Mouse (Mus musculus) c-Kit-positive CD71-positive TER-119-negative erythroid progenitor cells, embryonic 14.5 days (primary cell): ENCODE results near the gene Banf2.

Experiments
- DNase-seq: peaks from one replicate; pipeline ENCODE4 v3.0.0-alpha.2; 2013; ENCODE audit warnings: low read depth

The Banf2 gene

DNA sequence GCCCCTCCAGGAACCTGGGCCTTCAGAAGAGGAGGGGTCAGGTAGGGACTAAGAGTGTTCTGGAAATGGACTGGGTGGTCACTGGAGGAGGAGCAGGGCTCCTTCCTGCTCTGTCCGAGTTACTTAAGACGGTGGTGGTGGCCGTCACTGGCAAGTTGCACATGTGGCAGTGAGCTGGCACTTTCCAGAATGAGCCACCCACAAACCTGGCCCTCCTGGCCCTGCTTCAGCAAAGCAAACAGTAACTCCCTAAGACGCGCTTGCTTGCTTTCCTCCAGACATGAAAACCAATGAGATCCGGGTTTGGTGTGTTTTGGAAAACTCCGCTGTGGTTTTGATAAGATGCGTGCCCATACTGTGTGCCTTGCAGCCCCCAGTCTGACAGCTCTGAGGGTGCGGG lies 7.5 kb upstream of the Banf2 start:
- DNase-seq, result no peak

DNA sequence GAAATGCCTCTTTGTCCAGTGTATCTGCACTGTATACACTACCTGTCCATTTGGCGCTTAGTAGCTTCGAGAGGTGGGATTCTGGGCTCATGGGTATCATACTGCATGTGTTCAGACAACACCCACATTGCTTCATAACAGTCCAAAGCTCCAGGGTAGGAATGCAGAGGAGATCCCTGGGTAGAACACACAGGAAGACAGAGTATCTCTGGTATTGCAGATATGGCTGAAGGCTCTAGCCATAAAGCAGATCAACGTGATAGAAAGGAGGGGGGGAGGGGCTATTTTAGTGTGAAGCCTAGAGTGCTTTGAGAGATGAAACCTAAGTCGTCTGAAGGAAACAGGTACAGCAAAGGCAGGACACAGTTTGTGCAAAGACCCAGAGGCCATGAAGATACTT lies 6.4 kb upstream of the Banf2 start:
- no peak for DNase-seq

DNA sequence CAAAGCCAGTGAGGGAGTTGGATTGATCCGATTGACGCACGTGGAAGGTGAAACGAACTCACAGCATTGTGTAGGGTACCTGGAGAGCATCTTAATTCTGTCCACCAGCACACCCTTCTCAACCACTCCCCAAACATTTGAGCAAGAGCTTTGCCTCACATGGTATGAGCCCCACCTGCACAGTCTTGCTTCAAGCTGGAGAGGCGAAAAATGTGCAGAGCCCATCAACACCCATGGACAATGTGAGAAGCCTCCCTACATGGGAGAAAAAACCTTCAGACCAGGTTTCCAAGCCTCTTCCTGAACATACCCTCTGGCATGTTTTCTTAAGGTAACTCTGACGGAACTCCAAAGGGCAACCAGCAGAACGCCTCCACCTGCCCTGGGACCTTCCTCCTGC lies 2.1 kb upstream of the Banf2 start:
- DNase-seq, result no peak

DNA sequence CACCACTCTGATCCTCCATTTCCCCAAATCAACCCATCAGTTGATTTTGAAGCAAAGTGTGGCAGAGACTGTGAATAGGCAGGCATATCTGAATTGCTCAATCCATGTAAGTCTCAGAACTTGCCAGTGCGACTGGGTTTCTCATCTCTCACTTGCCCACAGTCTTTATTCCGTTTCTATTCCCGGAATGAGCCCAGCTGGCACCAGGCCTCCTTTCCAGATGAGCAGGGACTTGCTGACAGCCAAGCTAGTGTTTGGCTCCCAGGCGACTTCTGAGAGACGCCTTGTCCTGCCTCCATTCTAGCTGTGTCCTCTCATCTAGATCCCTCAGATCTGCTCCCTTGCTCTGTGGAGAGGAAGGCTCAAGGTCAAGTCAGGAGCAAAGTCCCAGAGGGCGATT lies 11.9 kb downstream of the Banf2 start:
- no peak for DNase-seq

DNA sequence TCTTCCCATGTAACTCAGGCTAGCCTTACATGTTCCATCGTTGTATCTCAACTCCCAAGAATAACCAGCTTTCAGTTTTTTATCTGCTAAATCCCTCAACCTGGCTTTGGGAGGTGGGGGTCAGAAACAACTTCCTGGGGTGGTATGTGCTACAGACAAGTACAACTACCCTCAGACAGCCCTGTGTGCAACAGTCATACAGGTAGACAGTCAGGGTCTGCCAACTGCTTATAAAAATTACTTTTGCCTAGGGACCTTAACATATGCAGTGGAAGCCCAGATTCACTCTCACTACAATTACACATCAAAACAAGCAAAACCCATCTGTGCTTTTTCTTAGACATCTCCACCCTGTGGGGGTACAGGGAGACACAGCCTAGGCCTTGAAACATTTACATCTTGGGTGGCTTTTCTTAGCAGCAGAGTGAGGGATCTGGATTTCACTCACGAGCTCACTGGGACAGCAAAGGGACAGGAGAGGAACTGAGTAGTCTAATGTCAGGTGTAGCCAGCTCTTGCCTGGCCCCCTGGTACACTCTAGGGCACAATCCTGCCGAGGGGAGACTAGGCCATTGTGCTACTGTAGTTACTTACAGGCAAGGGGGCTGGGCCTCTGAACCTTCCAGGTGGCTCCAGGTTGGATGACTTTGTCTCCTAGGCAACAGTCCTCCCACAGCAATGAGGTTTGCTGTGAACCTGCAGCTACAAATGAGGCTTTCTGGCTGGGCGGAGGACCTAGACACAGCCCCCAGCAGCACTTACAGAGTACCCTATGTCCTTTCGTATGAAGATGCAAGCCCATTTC lies 13.1 kb downstream of the Banf2 start:
- no peak for DNase-seq

DNA sequence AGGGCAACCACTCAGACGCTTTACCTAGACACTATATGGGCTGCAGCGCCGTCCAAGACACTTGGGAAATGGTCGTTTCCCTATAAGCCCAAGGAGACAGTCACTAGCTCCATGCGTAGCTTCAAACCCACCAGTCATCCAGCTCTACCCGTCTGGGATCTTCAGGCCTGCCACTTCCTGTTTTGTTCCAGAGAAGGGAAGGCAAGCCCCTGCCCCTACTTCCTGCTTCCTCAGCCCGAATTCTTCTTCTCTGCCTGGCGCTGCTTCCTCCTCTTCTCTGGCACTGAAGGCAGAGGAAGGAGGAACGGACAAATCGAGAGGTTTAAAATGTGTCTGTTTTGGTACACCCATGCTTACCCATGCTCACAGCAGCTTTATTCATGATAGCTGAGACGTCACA lies 14.1 kb downstream of the Banf2 start:
- no peak for DNase-seq

DNA sequence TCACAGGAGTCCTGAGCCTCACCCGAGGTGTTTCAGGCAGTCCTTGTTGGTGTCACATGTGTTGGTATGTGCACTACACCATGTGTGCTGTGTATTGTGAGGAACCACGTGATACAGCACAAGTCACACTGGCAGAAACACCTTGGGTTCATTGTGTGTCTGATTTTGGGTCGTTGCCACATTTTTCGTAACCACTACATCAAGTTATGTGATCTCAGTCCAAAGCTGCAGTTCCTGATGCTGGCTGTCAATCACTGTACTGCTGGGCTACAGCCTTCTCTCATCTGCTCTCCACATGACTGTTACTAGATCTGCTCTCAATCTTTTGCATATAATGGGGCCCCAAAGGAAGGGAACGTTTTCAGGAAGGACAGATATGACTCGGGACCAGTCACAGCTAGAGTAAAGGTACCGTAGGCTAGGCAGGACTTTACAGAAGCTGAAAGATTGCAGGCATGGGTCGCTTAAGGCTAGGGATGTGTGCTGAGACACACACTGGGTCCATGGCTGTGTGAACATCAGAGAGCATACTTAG lies 17.4 kb downstream of the Banf2 start:
- no peak for DNase-seq

DNA sequence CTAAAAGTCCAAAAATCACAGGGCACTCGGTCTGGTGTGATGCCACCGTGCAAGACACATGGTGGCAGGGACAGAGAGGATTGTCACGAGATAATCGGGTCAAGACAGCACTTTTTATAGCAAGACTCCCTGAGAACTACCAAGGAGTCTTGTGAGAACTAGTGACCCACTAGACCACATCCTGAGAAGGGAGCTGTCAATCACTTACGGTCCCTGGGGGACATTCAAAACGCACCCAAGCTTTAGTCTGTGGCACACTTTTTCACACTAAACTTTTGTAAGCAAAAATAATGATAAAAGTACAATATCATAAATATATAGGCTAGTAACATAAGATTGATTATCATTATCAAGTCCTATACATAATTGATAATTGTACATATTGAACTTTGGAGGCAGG lies 18.0 kb downstream of the Banf2 start:
- DNase-seq, result no peak

DNA sequence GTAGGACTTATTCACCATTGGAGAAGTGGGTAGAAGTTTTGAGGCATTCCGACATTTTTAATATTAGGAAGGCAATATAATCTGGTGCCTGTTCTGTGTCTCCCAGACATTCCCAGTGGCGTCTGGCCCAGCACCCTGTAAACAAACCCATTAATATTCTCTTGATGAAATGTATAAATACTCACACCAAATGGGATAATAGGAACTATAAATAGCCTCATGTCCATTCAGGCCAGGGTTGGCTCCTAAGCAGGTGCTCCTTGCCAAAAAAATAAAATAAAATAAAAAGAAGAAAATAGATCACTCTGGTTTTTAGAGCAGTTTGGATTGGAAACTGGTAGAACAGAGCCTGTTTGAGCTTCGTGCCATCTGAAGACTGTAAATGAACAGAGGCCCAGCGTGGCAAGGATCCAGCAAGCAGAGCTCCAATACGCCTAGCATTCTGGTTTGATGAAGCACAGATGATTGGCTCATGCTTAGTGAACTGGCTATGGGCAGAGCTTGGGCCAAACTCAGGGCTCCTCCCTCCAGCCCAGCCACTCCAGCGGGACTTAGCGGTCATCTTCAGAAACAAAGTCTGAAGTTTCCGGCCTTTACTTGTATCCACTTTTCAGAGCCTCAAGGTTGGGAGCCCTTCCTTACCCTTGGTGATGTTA lies 19.7 kb downstream of the Banf2 start:
- no peak for DNase-seq

DNA sequence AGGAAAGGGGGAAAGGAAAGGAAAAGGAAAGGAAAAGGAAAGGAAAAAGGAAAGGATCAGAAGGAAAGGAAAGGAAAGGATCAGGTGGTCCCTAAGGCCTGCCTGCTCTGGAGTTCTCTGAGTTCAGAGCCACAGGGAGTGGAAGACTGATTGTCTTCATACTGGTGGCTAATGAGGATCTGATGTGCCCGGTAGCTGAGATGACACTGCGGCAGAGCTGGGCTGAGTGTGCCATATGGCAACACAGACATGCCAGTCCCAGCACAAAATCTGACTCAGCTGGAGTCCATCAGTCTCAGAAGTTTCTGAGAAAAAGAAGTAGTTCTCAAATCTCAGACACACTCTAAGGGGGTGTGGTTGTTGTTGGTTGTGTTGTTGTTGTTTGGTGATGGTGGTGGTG lies 24.9 kb downstream of the Banf2 start:
- DNase-seq, result no peak

DNA sequence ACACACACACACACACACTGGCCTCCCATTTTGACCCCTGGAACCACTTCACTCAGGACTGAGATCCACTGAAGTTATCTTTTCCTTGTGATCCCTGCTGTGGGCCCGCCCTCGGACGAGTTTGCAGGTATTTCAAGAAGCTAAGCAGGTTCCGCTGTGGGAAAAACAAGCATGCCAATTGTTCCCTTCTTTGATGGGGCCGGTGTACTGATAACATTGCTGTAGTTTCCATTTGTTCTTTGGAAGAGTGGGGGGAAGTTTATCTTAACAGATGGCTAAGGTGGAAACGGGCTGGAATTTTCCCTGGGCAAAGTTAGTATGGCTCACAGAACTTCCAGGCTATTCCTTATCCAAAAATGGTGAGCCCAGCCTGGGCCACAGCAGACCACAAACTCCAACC lies 28.8 kb downstream of the Banf2 start:
- DNase-seq, result no peak

DNA sequence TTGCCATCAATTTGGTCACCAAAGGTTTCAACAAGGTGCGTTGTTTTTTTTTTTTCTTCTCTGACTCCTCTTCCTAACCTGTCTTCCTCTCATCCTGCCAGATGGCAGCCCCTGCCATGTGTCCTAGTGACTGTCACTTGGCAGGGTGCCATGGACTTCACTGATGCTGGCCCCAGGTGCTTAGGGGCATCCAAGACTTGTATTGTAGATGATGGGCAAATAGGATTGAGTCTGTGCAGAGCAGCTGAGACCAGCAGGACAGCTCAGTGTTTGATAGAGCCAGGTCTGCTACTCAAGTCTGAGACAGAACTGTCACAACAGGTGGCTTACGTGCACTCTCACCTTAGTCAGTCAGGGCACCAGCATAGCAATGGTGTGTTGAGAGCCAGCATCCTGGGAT lies 32.6 kb downstream of the Banf2 start:
- DNase-seq, result no peak

DNA sequence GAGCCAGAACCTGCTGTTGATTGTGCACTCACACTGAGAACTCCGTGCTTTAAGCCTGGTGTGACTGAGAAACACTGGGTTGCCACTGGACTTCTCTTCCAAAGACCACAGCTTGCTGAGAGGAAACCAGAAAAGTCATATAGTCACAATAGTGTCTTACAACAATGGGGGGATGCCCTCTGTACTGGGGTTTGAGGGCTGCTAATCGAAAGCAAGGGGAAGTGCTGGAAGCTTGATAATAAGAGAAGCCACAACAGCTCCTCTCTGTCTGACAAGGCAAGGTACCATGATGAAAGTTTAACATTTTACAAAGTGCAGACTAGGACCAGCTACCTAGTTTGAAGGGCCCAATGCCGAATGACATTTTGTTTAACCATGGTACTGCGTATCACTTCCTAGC lies 36.8 kb downstream of the Banf2 start:
- DNase-seq, result no peak

DNA sequence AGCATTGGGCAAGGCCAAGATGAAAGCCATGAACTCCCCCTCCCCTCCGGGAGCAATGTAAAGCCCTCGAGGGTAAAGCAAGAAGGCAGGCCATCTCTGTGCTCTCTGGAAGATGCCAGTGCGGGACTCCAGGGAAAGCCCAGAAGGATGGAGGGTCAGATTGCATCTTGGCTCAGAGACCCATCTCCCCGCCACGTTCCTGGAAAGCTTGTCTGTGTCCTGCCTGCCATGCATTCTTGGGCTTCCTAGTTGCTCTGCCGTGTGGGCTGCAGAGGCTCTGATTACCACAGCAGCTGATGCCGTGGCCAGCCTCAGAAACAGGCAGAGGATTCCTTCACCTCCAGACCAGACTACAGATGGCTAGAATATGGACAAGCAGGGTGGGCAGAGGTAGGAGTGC lies 37.6 kb downstream of the Banf2 start:
- DNase-seq, result no peak

DNA sequence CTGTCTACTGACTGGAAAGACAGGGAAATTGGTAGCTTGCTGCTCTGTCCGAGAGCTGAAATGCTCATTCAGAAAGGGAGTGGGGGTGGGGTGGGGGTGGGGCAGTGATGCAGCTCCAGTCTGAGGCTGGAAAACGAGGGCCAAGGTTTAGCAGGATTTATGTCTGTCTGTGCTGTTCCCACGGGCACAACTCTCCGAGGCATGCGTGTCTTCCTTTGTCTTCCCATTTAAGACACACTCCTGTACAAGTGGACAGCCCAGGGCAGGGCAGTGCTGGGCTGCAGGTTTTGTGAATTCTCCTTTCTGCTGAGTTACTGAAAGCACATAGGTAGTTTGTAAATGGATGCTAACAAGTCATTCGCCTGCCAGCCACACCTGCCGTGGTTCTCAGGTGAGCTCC lies 39.8 kb downstream of the Banf2 start:
- DNase-seq, result no peak

DNA sequence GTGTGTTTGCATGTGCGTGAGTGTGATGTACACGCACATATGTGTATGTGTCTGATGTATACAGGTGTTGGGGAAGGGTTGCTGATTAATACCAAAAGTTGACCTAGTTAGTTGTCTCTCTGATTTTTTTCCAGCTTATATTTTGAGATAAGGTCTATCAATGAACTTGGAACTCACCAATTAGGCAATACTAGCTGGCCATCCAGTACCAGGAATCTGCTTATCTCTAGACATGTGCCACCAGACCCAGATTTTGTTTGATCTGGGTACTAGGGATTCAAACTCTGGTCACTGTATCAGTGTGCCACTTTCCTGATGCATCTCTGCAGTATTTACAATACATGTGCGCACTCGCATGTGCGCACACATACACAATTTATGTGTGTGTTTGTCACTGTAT lies 41.2 kb downstream of the Banf2 start:
- no peak for DNase-seq

DNA sequence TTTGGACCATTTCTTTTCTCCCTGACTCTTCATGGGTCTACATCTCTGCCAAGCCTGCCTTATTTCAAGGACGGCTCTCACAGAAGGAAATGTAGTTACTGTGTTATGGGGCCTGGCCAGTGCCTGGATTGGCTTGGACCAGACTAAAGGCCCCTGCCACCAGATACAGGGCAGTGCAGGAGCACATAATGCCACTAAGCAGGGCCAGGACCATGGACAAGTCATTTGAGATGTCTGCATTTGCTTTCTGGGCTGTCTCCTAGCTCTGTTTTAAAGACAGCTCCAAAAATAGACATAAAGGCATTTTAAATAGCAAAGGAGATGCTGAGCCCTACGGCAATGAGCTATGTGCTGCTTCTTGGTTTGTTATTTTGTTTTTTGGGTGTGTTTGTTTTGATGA lies 43.8 kb downstream of the Banf2 start:
- no peak for DNase-seq

DNA sequence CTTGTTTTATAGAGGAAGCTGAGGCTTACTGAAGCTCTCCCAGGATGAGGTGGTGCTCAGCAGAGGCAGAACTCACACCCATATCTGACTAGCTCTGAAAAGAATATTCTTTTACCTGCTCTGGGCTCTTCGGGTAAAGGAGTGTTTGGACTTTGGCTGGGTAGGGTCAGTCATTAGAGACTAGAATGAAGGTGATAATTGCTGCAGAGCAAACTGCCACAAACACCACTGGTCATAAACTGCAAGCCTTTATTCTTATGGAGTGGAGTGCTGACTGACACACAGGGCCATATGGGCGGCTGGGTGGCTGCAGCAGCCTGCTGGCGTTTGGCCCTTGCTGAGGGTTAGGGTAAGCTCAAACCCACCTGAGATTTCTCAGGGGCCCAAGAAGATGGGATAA lies 46.0 kb downstream of the Banf2 start:
- DNase-seq, result no peak

DNA sequence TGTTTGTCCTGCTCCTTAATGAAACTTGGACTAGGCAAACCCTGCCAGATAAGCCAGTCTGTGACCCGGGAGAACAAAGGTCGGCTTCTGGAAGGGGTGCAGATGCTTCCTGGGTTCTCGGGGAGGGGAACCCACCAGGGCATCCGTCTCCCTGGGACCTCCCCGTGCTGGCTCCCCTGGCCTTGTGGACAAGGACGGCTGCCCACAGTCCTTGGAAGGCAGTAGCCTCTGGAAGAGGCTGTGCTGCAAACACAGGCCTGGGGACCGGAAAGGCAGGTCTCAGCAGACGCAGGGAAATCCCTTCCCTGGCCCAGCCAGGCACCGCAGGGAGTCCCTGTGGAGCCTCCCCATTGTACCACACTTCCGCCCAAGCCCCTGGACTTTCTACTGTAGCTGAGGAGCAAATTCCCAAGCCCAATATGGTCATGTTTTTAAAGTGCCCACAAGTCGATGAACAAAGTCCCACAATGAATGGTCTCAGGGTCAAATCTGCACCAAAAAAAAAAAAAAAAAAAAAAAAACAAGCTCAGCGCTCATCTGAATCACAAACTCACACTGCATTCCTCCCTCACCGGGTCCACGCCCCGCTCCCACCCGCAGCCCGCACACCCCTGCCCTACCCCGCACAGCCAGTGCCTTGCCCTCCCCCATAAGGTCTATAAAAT lies 53.5 kb downstream of the Banf2 start:
- DNase-seq, result no peak

DNA sequence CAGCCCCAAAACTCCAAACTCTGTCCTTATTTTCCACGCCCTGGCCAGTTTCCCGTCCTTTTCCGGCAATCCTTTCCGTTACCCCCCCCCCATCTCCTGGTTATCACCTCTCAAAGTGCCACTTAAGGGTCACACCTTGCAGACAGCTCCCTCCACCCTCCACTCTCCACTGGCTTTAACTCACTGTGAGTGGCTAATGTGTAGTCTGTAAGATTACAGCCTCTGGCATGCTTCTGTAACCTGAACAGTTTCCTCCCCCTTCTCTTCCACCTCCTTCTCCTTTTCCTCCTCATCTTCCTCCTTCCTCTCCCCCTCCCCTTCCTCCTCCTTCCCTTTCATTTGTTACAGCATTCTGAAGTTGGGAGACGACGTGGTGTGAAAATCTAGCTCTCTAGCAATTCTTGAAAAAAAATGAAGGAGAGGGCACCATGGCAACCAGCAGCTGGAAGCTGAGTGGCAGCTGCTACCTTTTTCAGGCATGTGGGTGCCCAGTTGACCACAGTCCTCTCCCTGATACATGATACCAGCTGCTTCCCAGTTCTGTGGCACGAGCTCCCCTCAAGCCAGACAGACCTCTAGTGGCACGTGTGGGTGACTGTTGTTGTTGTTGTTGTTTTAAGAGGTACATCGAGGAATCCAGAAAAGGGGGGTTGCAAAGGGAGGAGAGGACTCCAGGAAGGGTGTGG lies 55.2 kb downstream of the Banf2 start:
- DNase-seq, result no peak

DNA sequence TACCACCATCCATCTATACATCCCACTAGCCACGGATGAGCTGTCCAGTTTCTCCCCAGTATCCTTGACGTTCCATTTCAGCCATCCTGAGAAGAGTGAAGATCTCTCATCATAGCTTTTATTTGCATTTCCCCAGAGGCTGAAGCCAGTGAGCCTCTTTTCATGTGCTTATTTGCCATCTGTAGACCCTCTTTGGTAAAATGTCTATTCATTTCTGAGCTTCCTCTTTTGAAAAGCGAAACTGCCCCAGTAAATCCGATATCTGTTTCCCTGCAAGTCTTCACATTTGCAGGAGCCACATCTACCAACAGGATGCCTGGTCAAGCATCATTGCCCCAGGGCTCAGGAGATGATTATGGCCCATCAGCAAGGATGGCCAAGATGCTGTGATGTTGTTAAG lies 59.9 kb downstream of the Banf2 start:
- no peak for DNase-seq

DNA sequence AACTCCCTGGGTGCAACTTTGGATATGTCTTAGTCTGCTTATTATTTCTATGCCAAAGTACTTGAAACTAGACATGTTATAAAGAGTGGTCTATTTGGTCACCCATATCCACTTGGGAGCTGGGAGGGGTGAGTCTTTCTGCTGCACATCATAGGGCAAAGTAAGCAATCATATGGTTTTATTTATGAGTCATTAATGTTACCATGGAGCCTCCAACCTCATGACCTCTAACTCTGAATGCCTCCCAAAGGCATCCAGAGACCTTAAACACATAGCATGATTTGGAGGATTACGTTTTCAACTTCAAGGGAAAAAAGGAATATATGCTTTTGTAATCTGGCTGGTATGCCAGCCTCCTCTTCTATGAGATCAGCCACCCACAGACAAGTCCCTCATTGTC lies 61.9 kb downstream of the Banf2 start:
- DNase-seq, result no peak
